Mouse (Mus musculus): ENCODE measurements around the gene Aplp1.

DNA sequence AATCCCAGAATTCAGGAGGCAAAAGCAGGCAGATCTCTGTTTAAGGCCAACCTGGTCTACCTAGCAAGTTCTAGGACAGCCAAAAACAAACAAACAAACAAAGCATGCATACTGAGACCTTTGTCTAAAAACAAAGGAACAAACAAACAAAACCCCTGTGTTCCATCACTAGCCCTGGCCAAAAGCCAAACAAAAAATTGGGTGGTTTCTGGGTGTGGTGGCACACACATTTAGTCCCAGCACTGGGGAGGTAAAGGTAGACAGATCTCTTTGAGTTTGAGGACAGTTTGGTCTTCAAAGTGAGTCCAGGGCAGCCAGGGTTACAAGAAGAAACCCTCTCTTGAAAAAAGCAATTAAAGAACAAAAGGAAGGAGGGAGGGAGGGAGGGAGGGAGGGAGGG, 16.0 kb downstream of the Aplp1 start:
- TF ChIP-seq CTCF (IDR thresholded peaks at IDR 0.05; ENCODE audit: insufficient read depth, low read length) (no peak), POLR2A (IDR thresholded peaks at IDR 0.05; ENCODE audit: borderline replicate concordance, extremely low read depth, low read depth, low read length) (no peak)

All from lung, adult 2 months (tissue).